Mouse (Mus musculus): ENCODE results near the gene Prr7.

- 0 out of 2 replicates have a peak, but pooled peaks have one; percentile 16 for TF ChIP-seq CTCF (IDR thresholded peaks at IDR 0.05)
- no peak for TF ChIP-seq POLR2A (IDR thresholded peaks at IDR 0.05; ENCODE audit: insufficient read depth, low read depth, low read length)
Observed at GRCm38 (mm10) chr13:55472132-55473022, 8.3 kb downstream of the Prr7 start.
